Mouse (Mus musculus) c-Kit-positive CD71-positive TER-119-positive erythroid progenitor cells, embryonic 14.5 days (primary cell): Measurements from ENCODE around the gene Inf2.

Experiments
- DNase-seq: peaks from one replicate; pipeline ENCODE4 v3.0.0-alpha.2; 2013; ENCODE audit warnings: low spot score

Gene Inf2

GRCm38 (mm10) chr12:112570160-112570559, 18.4 kb upstream of the Inf2 start:
- DNase-seq, result no peak

DNA sequence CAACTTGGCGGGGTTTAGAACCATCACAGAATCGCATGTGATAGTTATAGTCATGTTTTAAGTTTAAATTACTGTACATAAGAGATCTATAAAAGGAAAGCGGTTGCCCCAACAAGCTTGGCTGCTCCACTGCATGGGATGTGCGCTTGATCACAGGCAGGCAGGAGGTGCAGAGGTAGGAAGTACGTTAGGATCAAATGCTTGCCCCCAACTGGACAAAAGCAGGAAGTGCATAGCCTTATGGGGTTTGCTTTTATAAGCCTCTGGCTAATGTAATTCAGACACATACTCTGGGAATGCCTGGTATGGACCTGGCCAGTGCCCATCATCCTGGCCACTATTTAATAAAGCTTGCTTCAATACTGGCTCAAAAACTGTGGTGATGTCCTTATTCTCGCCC, 17.5 kb upstream of the Inf2 start:
- no peak for DNase-seq

DNA sequence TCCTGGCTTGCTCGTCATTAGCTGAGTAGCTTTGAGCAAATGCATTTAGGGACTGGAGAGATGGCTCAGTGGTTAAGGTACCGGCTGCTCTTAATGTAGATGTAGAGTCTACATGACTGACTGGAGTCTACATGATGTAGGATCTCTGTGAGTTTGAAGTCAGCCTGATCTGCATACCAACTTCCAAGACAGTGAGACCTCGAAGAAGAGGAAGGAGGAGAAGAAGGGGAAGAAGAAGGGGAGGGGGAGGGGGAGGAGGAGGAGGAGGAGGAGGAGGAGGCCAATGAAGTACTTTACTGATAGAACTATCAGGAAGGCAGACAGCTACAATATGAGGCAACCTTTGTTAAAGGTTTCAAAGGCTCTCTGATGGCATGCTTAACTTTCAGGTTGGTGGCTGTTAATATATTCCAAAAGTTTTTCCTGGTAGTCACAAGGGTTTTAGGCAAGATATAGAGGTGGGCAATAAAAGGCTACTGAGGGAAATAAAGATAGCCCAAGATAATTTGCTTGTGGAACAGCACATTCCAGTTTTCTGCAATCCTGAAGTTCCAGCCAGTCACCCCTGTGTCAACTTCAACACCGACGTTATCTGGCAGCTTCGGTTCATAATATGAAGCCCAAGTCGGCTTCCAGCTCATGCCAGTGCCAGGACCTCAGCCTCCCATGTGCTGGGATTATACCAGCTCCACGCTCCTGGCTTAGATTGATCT, 13.2 kb upstream of the Inf2 start:
- DNase-seq, result no peak

DNA sequence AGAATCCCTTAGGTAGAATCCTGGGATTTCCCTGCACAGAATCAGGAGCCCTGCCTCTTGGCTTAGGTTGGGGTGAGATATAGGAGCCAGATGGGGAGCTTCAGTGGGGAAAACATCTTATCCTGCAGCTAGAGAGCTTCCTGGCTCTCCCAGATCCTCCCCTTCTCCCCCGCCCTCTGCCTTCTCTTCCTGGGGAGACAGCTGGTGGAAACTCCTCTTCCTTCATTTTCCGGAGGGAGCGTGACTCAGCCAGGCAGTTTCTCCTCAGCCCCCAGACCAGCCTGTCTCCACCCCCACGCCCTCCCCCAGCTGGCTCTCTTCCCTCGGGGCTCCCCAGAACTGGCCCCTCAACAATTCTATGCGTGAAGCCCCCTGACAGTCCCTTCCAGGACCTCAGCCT, 12.2 kb upstream of the Inf2 start:
- DNase-seq, result no peak

GRCm38 (mm10) chr12:112576749-112577148, 11.8 kb upstream of the Inf2 start:
- no peak for DNase-seq

DNA sequence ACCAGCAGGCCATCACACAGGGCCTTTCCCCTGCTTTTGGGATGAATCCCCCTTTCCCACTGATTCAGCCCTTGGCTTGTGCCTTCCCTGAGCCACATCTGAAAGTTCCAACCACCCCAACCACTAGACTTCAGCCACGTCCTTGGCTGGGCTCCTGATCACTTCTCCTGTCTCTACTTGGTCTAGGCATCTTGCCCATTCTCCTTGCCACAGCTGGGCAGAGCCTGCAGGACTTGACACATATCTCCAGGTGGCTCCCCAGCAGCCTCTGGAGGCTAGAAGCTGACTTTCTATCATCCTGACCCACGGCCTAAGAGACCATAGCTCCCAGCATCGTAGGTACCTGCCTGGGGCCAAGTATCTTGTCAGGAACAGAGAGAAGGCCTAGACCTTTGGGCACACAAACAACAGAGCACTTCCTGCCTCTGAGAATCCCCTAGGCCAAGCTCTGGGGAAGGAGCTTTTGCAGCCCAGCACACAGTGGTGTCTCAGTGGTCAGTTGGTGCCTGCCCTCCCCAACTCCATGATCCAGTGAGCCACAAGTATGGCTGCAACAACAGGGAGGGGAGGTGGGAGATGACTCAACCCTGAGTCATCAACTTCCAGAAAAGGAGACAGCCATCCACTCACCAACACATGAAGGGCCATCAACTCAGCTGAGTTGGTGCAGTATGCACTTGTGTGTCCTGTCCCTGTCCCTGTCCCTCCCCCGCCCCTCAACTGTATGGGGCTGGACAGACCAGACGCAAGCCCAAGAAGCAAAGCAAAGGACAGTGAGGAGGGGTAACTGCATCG, 10.1 kb upstream of the Inf2 start:
- no peak for DNase-seq

GRCm38 (mm10) chr12:112579430-112579829, 9.2 kb upstream of the Inf2 start:
- DNase-seq, result no peak

- DNase-seq, result no peak
These were observed 8.7 kb upstream of the Inf2 start for GRCm38 (mm10) chr12:112579926-112580325.

DNA sequence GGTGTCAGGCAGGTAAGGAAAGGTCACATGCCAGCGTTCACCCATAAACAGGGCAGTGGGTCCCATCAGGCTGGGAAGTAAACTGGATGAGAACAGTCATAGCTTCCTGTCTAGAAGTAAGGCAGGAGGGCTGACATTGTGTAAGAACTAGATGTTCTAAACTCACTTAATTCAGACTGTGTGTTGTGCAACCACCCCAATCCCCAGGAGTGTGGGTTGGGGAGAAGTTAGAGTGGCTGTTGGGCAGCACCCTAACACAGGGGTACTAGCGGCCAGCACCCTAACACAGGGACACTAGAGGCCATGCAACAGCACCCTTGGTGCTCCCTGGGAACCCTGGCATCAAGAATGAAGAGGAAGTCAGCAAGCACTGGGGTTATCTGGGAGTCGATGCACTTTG, 7.5 kb upstream of the Inf2 start:
- no peak for DNase-seq

- no peak for DNase-seq
These were observed 3.6 kb upstream of the Inf2 start for GRCm38 (mm10) chr12:112584954-112585353.

- DNase-seq, result no peak
These were observed 2.6 kb upstream of the Inf2 start for GRCm38 (mm10) chr12:112585924-112586538.

DNA sequence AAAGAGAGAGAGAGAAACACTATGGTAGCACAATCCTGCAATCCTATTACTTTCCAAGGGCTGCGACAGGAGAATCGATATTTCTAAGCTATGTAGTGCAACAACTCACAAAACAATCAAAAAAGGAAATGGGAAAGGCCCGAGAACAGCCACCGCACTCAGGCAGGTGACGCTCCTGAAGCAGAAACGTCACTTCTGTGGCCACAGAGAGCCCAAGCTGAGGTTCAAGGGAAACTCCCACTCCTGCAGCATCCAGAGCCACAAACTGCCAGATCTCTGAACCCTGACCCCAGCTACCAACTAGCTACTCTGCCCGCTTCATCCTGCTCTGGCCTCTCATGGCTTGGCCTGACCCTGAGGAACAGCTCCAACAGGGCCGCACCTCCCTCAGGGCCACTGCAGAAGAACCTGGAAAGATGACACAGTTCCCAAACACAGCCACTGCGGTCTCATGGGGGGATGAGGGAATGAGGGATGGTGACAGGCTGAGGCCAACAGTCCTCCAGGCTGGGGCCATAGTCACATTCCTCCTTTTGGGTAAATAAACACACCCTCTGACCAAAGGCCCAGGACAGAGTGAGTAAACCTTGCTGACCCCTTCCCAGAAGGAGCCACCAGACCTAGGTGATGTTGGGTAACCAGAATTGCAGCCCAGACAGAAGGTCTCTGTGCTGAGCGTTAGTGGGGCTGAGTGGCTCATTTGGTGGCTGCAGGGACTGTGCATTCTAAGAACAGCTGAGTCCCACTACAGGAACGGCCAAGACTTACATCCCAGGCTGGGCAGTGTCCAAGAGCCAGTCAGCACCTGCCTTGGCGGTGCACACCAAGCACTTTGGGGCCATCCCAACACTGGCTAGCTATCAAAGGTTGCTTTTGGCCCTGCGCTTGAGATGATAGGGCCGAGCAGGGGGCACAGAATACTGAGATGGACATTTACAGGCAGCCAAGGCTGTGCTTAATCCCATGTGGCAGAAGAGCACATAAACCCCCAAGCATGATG, 1.2 kb upstream of the Inf2 start:
- DNase-seq, result no peak

GRCm38 (mm10) chr12:112589491-112590191, 1.1 kb downstream of the Inf2 start:
- DNase-seq, result no peak

GRCm38 (mm10) chr12:112590566-112591239, 2.1 kb downstream of the Inf2 start:
- DNase-seq, result no peak

- DNase-seq, result no peak
These were observed 2.7 kb downstream of the Inf2 start for GRCm38 (mm10) chr12:112591240-112591639.

GRCm38 (mm10) chr12:112591730-112592129, 3.1 kb downstream of the Inf2 start:
- no peak for DNase-seq

GRCm38 (mm10) chr12:112592985-112593734, 4.6 kb downstream of the Inf2 start:
- no peak for DNase-seq

DNA sequence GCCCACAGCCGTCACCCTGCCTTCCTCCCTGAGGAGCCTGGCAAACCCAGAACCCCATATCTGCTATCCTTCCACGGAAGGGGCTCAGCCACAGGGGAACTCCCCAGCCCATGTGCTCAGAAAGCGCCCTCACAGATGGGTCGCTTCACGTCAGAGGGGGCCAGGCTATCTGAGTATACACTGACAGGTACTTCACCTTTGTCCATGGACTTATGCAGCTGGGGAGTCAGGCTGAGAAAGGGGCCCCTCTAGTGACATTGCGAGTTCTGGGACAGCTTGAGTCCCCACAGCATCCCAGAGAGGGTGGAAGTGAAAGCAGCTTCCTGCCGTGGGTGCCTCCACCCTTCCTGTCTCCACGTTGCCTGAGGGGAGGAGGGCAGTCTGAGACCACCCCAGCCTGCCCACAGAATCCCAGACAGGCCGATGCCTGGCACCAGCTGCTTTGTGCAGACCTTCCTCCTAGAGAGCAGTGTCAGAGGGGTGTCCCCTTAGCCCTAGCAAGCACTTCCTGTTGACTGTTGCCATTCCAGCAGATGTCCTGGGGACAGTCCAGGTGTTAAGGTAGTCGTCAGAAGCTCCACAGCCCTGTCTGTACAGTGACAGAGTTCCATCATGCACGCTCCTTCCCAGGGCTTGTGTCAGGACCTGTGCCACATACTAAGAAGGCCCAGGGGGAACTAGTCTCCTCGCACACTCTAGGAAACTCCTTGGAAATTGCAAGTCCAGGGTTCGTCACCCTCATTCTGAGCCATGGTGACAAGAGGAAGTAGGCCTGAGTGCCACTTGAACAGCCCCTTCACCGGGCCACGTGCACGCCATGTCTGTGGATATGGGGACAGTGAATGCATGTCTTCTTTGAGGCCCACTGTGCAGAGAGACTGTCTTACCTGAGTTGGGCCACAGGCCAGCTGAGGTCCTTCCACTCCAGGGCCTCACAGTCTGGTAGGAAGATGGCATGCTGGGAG, 5.6 kb downstream of the Inf2 start:
- DNase-seq, result no peak

DNA sequence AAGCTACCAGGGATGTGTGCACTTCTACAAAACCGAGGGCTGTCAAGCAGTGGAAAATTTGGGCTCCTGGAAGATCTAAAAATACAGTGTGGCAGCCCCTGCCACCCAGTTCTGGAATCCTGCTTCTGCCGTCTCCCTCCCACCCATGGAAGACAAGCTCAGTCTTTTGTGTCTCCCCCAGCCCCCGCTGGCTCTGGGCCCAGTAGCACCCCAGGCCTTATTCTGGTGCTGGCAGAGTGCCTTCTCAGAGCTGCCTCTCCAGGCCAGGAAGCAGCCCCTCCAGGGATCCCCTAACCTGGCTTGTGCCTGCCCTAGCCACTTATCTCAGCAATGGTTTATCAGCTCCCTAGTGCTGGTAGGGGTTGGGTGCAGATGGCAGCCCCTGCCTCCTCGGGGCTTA, 6.4 kb downstream of the Inf2 start:
- no peak for DNase-seq
